Mouse (Mus musculus) kidney, postnatal 4 days (tissue): Measurements from ENCODE around the gene Col24a1.

Source experiments
- DNase-seq, 2 experiments: peaks; one replicate each; pipeline ENCODE4 v3.0.0; 2021; ENCODE audit warnings: mixed read lengths in 2 of 2

Gene Col24a1

GRCm38 (mm10) chr3:145292337-145293134 lies at the start of gene Col24a1:
Gene Col24a1, plus strand, starts transcription at chr3:145292472.
- peak; percentile 53 to 62 for DNase-seq

GRCm38 (mm10) chr3:145248040-145248439 lies 44.2 kb upstream of the Col24a1 start:
- DNase-seq: no peak

- no peak for DNase-seq
Observed at GRCm38 (mm10) chr3:145253066-145253465, 39.2 kb upstream of the Col24a1 start.

GRCm38 (mm10) chr3:145254764-145255396 lies 37.4 kb upstream of the Col24a1 start:
- DNase-seq: no peak

- DNase-seq: no peak
Observed at GRCm38 (mm10) chr3:145256647-145257046, 35.6 kb upstream of the Col24a1 start.

GRCm38 (mm10) chr3:145259678-145260077 lies 32.6 kb upstream of the Col24a1 start:
- no peak for DNase-seq

GRCm38 (mm10) chr3:145263131-145263530 lies 29.1 kb upstream of the Col24a1 start:
- DNase-seq: no peak

- no peak for DNase-seq
Observed at GRCm38 (mm10) chr3:145268066-145268465, 24.2 kb upstream of the Col24a1 start.

GRCm38 (mm10) chr3:145274191-145274590 lies 18.1 kb upstream of the Col24a1 start:
- no peak for DNase-seq

- DNase-seq: peak; percentile 49 to 67
Observed at GRCm38 (mm10) chr3:145293207-145293606, 935 bp downstream of the Col24a1 start.

- DNase-seq: peak; percentile 16 to 31
Observed at GRCm38 (mm10) chr3:145293623-145294307, 1.5 kb downstream of the Col24a1 start.

- DNase-seq: no peak
Observed at GRCm38 (mm10) chr3:145299980-145300591, 7.8 kb downstream of the Col24a1 start.

GRCm38 (mm10) chr3:145305311-145305710 lies 13.0 kb downstream of the Col24a1 start:
- DNase-seq: no peak

GRCm38 (mm10) chr3:145307209-145307608 lies 14.9 kb downstream of the Col24a1 start:
- DNase-seq: no peak

GRCm38 (mm10) chr3:145320587-145321274 lies 28.5 kb downstream of the Col24a1 start:
- peak; percentile 7 to 27 for DNase-seq

GRCm38 (mm10) chr3:145325402-145325801 lies 33.1 kb downstream of the Col24a1 start:
- no peak for DNase-seq

- no peak for DNase-seq
Observed at GRCm38 (mm10) chr3:145331642-145332041, 39.4 kb downstream of the Col24a1 start.

GRCm38 (mm10) chr3:145334046-145334445 lies 41.8 kb downstream of the Col24a1 start:
- no peak for DNase-seq

- DNase-seq: no peak
Observed at GRCm38 (mm10) chr3:145337161-145337560, 44.9 kb downstream of the Col24a1 start.

- DNase-seq: peak in 1 of 2 experiments; percentile 6
Observed at GRCm38 (mm10) chr3:145339851-145340499, 47.7 kb downstream of the Col24a1 start.

- DNase-seq: no peak
Observed at GRCm38 (mm10) chr3:145348690-145349089, 56.4 kb downstream of the Col24a1 start.

GRCm38 (mm10) chr3:145353951-145354350 lies 61.7 kb downstream of the Col24a1 start:
- DNase-seq: no peak
